Mouse (Mus musculus) thymus, postnatal 4 days (tissue): ENCODE results near the gene Cops3.
"Not testable (repeated sequence)": the region's sequence is repeated elsewhere in the genome, so short reads cannot be mapped to it uniquely, and the experiment has no call there.

Source experiments
- DNase-seq: peaks from one replicate; pipeline ENCODE4 v3.0.0; 2021

Cops3 gene

DNA sequence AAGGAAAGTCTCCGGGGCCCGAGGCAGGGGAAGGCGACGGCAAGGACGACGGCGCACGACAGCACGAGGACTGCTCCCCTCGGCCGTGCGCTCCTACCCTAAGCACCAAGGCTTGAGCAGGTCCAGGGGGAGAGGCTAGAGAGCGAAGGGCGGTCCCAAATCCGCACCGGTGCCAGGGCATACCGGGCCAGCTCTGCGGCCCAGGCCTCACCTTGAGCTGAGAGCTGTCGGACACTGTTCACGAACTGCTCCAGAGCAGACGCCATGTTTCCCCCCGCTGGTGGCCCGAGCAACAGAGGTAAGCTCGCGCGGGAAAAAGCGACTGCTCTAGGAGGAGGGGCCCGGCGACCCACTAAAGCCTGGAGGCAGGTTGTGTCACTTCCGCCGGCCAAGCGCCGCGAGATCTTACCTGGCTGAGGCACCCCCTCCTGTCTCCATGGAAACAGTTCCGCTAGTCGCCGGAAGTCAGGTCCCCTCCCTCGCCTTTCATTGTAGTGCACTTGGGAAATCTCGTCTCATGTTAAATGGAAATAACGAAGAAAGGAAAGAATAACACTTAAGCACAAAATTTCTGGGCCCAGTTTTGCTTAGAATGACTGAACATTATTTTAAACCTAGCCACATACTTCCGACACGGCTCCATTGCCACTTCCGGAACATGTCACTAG, at the start of gene Cops3:
Gene Cops3 (minus strand): TSS at position 380 of the 668 bp plus-strand sequence.
- peak; percentile 94 for DNase-seq

DNA sequence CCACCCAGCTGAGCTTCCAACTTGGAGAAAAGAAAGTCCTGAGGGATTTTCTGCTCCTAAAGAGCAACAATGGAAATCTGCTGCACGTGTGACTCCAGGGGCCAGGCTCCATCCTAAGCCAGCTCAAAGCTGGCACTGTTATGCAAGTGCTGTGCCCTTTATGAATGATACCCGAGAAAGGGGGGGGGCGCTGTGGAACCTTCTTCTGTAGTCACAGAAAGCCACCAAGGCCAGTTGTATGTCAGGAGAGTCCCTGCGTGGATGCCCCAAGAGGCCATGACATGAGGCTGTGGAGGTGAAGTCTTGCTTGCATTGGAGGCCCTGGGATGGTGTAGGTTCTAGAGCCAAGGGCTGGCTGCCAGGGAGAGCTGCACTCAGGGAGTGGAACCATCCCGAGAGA, 48.5 kb upstream of the Cops3 start:
- no peak for DNase-seq

DNA sequence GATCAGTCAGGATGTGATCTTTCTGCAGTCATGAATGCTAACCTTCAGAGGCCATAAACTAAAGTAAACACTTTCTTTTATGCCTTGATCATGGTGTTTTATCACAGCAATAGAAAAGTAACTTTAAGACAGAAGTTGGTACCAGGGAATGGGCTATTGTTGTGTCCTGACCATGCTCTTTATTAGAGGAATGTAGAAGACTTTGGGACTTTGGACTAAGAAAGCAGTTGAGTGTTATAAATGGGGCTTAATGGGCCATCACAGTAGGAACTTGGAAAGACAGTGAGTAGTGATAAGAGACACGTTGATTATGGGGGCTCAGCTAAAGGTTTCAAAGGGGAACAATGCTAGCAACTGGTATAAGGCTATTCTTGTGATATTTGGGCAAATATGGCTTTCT, 47.3 kb upstream of the Cops3 start:
- DNase-seq, result no peak

DNA sequence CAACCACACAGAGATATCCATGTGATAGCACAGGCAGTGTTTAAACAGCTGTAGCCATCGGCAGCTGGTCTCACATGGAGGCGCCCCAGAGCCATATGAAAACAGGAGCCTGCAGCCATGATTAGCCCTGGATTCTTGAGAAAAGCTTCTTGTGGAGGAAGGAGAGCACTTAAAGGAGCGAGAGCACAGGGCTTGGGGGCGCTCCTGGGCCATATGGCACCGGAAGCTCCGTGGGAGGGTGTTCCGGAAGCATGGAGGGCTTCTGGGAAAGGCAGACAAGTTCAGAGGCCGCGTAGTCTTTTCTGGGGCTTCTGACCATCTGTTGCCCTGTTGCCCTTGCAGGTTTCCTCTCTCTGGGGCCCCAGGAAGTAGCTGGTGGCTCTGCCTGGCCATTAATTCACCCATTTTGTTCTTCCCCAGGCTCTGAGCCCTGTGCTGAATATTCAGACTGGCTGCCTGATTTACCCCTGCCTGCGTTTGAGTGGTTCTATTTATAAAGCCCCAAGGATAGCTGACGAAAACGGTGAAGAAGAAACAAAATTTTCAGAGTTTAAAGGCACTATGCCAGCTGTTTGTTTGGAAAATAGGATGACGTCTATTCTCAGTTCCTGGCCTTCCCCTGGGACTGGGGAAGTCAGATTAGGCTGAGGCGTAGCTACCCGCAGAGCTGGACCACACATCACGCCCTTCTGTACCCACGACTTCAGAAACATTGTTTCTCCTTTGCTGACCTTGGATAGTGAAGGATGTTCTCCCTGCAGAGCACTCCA, 45.8 kb upstream of the Cops3 start:
- DNase-seq, result peak; percentile 64

DNA sequence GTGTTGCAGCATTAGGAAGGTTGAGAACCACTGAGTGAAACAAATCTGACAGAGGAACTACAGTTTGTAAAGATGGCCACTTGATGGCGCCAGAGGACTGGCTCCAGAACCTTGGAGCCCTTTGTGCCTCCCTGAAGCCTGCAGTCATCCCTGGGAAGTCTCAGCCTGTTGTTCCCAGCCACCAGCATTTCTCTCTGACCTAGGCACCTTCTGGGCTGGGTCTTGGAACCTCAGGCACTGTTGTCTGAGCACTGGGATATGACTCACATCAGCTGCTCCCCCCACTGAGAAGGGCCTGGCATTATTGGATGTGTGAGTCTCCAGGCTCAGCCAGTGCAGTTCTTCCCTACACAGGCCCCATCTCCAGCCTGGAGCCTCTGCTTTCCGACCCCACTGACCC, 40.4 kb upstream of the Cops3 start:
- peak; percentile 82 for DNase-seq

DNA sequence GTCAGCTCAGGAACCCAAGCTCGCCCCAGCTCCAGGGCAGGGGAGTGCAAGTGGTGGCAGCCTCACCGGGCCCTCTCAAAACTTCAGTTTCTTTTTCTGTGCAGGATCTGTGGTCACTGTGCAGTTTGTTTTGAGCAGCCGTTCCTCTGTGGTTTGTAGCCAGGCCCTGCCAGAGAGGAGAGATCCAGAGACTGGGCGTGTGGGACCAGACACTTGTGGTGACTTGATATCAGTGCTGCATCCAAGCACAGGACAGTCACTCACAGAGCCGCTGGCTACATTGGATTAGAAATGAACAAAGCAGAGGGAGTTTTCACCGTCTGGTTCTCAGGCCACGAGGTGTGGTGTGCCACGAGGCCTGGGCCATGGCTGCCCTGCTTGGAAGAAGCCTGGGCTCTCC, 32.5 kb upstream of the Cops3 start:
- no peak for DNase-seq

DNA sequence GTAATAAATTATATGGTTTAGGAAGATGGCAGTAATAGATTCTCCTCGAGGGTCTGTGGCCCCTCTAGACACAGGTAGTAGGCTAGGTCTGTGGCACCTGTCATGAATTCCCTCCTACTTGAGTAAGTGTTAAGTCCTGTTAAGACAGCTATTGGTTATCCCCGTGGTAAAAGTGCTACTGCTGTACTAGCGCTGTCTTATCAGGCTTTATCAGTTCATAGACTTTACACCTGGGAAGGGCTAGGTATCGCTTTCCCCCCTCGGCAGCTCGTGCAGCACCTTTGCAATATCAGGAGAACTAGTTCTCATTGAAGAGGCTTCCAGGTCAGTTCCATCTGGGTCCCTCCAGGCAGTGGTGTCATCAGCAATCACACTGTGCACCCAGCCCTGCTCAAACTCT, 24.7 kb upstream of the Cops3 start:
- DNase-seq, result no peak

DNA sequence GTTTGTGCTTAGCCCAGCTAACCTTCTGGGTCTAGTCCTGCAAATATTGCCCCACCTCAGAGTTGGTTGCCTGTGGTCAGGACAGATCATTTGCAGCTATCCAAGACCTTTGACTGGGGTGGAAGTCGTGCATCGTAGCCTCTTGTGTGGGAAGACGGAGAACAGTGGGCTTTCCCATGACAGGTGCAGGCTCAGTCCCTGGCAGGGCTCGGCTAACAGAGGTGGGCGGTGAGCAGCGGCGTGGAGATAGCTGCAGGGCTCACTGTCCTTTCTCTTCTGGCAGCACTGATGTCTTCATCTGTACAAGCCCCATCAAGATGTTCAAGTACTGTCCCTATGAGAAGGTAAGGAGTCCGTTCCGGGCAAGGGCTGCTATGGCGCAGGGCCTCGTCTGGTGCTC, 20.8 kb upstream of the Cops3 start:
- no peak for DNase-seq

DNA sequence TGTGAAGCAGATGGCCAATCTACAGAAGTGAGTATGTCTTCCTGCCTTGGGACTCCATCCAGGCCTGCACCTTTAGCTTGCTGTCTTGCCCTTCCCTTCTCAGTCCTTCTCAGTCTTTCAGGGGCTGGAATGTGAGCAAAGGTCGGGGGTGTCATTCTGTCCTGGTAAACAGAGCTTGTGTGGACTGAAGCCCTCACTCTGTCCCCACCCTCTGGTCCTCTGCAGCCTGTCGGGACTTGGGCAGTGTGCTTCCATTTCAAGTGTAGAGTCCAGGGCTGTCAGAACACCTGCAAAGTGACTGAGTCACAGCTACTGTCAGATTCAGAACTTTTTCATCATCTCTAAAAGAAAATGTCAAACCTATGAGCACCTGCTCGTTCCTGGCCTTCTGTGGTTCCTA, 13.2 kb upstream of the Cops3 start:
- DNase-seq, result no peak

DNA sequence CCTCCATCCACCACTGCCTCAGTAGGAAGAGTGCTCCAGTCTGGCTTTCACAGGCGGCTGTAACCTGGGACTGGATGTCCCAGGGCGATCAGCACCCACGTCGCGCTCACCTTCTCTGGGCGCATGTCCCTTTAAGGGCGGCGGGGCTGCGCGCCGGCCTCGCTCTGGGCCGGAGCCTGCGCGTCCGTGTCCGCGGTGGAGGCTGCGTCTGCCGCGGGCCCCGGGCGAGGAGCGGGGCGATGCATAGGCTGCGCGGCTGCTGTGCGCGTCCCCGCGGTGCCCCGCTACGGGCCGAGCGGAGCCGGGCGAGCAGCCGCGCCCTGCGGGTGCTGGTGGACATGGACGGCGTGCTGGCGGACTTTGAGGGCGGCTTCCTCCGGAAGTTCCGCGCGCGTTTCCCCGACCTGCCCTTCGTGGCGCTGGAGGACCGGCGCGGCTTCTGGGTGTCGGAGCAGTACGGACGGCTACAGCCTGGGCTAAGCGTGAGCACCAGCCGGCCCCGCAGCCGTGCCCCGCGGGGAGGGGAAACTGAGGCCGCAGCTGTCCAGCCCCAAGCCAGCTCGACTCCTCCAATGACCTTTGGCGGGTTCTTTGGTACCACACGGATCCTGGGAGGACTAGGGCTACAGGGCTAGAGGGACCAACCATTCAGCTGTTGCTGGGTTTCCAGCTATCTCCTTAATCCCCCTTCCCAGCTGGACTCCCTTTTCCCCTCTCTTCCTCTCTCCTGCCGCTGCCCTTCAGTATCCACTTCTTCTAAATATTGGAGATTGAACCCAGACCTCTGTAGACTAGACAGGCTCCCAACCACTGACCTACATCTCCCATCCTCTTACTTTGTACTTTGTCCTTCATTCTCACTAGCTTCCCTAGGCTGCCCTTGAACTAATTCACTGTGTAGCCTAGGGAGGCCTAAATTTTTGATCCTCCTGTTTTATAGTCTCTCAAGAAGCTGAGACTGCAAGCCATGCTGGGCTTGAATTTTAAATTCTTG, 8.6 kb upstream of the Cops3 start:
- DNase-seq, result peak; percentile 78

DNA sequence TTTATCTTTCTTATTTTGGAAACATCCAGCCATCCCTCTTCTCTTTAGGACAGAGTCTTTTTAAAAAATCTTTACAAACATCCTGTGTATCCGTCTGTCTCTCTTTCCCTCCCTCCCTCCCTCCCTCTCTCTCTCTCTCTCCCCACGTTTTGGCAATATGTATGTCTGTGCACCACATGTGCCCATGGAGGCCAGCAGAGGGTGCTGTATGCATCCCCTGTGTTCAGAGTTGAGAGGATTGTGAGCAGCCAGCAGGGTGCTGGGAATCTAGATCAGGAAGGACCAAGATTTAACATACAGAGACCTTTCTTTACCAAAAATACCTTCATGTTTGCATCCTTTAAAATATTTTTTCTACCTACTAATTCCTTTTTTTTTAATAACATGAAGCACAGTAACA, 7.5 kb upstream of the Cops3 start:
- DNase-seq, result peak; percentile 77

DNA sequence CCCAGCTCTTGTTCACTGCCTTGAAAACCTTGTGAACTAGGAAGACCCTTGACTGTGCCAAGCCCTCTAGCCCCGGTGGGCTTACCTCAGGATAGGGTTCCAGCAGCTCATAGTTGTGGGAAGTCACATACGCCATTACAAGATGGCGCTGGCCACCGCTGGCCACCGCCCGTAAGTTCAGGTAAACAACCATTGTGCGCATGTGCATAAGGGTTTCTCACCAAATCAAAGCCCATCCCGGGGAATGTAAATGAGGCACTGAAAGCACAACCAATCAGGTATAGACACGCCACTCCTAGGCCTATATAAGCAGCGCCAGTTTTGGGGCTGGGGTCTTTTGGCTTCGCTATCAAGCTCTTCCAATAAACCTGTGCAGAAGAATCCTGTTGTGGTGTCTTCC, 6.7 kb upstream of the Cops3 start:
- DNase-seq, result no peak

DNA sequence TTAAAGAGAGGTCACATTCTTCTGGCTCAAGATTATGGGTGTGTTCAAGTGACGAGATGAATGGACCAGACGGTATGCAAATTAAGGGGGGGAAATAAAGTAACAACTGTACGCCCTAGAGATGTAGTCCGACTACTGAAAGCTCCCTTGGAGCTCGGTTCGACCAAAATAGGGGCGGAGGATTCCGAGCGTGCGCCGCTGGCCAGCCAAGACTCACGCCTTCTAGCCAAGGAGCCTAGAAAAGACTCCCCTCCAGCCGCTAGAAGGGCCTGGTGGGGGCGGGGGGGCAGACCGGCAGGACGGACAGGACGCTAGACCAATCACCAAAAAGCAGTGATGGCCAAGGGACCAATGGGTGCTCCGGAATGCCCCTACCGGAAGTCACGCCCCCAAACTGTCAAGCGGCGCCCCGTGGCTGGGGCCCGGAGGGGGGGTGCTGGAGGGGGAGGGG, 605 bp downstream of the Cops3 start, which contains the start of gene Nt5m:
Gene Nt5m (plus strand): TSS at position 440 of the 451 bp plus-strand sequence.
- peak; percentile 95 for DNase-seq

DNA sequence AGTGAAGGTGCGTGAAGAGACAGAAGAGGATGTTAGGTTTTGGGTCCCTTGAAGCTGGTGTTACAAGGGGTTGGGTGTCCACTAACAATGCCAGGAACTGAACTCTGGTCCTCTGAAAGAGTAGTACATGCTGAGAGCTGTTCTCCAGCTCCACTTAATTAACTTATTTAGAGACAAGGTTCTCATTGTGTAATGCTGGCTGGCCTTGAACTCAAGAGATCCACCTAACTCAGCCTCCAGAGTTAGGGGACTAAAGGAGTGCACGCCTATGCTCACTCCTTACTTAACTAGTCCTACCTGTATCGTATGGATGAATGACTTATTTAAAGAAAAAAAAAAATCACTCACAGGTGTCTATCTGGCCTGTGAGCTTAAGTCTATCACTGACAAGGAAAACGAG, 1.2 kb downstream of the Cops3 start:
- DNase-seq, result no peak

DNA sequence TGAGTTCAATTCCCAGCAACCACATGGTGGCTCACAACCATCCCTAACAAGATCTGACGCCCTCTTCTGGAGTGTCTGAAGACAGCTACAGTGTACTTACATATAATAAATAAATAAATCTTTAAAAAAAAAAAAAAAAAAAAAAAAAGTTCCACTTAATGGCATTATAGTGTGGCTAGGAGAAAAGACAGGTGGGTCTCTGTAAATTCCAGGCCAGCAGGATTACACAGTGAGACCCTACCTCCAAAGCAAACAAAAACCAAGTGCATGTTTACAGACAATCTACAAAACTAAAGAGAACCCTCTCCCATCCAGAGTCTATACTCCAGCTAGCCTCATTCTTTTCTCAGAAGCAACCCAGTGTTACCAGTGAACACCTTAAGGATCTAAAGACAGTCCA, 1.8 kb downstream of the Cops3 start:
- DNase-seq, result not testable (repeated sequence)

DNA sequence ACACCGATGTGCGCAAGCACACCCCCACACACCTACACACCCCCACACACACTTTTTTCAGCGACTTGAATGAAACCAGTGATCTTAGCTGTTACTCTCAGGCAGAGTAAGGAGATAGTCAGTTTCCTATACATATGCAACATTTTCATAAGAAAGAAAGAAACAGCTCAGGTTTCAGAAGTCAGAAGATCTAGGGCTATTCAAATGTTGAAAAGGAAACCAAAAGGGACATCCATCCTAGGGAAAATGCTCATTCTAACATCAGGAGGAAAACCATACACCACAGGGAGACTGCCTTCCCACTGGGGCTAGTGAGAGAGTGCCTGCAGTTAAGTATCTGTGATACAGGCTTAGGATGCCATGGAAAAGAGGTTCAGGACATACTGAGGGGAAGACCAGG, 18.0 kb downstream of the Cops3 start:
- no peak for DNase-seq

DNA sequence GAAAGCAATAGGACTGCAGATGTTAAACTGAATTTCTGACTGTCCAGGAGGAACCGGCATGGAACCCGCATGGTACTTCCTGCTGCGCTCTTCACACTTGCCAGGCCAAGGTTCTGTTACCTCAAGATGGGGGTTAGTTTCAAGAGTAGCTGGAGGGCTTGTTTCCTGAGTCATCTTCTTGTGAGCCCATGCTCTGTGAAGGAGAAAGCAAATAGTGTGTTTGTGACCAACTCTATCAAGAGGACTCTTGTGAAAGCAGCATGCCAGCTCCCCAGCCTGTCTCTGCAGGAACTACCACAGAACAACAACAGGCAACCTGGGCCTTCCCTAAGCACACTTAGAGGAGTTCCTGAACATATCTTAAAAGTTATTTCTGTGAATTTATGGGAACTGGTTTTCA, 21.7 kb downstream of the Cops3 start:
- no peak for DNase-seq

DNA sequence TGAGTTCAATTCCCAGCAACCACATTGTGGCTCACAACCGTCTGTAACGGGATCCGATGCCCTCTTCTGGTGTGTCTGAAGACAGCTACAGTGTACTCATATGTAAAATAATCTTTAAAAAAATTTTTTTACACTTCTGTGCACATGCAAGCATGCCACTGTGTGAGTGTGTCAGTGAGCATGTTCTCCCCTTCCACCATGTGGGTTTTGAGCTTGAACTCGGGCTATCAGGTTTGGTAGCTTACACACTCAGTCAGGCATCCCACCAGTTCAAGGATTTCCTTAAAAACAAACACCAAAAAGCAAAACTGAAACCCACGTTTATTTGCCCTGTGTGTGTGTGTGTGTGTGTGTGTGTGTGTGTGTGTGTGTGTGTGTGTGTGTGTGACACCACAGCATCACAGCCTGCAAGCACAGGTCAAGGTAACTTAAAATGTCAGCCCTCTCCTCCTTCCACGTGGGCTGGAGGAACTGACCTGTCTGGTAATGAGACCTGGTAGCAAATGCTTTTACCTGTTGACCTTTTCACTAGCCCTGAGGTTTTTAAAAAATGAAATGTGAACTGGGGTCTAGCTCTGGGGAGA, 24.1 kb downstream of the Cops3 start:
- no peak for DNase-seq

DNA sequence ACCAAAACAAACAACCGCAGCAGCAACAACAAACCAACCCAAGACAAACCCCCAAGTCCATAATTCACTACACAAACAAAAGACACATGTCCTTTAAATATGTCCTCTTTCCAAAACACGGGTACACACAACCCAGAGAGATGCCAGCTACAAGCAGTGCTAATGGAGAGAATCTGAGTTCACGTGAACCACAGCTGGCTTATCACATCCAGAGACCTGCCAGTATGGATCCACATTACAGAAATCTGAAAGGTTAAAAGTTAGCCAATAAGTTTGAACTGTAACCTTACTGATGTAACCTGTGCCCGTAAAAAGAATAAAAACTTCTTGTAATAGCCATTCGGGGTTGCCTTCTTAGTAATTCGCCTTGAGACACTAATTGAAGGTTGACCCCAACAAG, 24.7 kb downstream of the Cops3 start:
- DNase-seq, result no peak

DNA sequence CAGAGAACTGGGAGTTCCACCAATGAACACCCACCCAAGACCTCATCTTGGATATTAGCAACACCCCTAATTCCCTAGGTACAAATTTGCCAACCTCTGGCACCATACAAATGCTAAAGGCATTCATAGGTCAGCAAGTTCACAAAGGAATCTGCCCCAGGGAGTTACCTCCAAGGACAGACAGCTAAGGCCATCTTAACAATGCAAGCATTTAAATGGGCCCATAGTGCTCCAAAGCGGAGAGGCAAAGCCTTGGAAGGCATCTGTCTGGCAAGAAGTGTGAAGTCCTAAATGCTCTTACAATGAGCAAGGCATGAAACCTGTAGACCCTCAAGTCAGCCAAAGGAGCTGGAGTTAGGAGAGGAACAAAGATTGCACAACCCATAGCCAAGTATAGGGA, 25.3 kb downstream of the Cops3 start:
- DNase-seq, result no peak

DNA sequence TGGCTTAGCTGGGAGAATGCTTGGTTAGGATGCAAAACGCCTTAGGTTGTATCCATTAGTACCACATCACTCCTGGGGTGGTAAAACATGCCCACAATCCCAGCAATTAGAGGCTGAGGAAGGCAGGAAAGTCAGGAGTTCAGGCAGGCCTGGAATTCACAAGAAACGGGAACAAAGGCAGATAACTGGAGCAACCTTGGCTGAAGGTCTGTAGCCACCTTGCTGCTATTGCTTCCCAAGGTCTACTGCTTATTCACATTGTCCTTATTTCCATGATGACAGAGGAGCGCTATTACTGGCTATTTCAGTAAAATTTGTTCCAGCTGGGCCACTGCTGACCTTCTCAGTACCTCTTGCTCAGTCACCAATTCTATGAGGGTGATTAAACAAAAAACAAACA, 26.4 kb downstream of the Cops3 start:
- DNase-seq, result no peak

DNA sequence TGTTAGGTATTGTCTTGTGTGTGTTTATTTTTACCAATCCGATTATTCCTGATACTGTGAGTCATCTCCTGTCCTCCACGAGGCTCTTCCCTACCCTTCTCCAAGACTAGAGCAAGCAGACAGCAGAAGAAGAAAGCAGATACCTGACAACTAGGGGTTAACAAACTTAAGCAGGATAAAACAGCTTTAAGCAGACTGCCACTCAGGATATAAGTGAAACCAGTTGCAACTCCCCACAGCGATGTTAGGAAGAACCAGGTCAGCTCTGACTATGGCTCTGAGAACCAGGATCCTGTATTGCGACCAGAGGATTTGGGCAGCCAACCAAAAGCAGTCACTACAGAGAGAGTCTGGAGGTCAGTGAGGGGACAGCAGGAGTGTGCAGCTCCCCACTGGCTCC, 28.4 kb downstream of the Cops3 start:
- DNase-seq, result no peak
